Mouse (Mus musculus) neural tube, embryonic 11.5 days (tissue): ENCODE measurements around the gene Cacna1e. TPM values are rescaled to one million over a fixed set of nuclear protein-coding genes. Genes with fewer than 3 reads are reported as not detected.

Experiments used
- ATAC-seq: fragments of 200-750 bp; cut with Nextera tagmentation; 2 replicates; pipeline ENCODE4 v1.8.0; 2017; ENCODE audit warnings: moderate number of reproducible peaks, mild to moderate bottlenecking, moderate TSS enrichment, moderate library complexity; ENCODE audit not compliant: insufficient read depth, low FRiP score, low TSS enrichment
- DNase-seq: peaks from one replicate; pipeline ENCODE4 v3.0.0-alpha.2; 2015; ENCODE audit warnings: low spot score
- H3K27ac ChIP-seq: fragments of 300-500 bp; sonication (generic); 2 replicates; pipeline ENCODE4 v1.5.1; 2014; ENCODE audit warnings: low read depth, mild to moderate bottlenecking, low read length
- H3K27me3 ChIP-seq: fragments of 300-500 bp; sonication (generic); 2 replicates; pipeline ENCODE4 v1.6.1; 2014; ENCODE audit warnings: mild to moderate bottlenecking, low read length, mixed read lengths; ENCODE audit not compliant: control insufficient read depth, insufficient read depth
- H3K36me3 ChIP-seq: fragments of 300-500 bp; sonication (generic); 2 replicates; pipeline ENCODE4 v1.6.1; 2014; ENCODE audit warnings: mild to moderate bottlenecking, low read length, moderate library complexity, mixed read lengths; ENCODE audit not compliant: control insufficient read depth, insufficient read depth
- H3K4me1 ChIP-seq: fragments of 300-500 bp; sonication (generic); 2 replicates; pipeline ENCODE4 v1.6.1; 2014; ENCODE audit warnings: low read length, mixed read lengths; ENCODE audit not compliant: control insufficient read depth, insufficient read depth
- H3K4me2 ChIP-seq: fragments of 300-500 bp; sonication (generic); 2 replicates; pipeline ENCODE4 v1.6.1; 2014; ENCODE audit warnings: low read depth, mild to moderate bottlenecking, moderate library complexity
- H3K4me3 ChIP-seq: fragments of 300-500 bp; sonication (generic); 2 replicates; pipeline ENCODE4 v1.5.1; 2014; ENCODE audit warnings: low read depth, low read length
- H3K9ac ChIP-seq: fragments of 300-500 bp; sonication (generic); 2 replicates; pipeline ENCODE4 v1.6.1; 2014; ENCODE audit warnings: mild to moderate bottlenecking, low read length
- H3K9me3 ChIP-seq: fragments of 300-500 bp; sonication (generic); 2 replicates; pipeline ENCODE4 v1.6.1; 2016; ENCODE audit warnings: low read length; ENCODE audit not compliant: control insufficient read depth
- WGBS: fragments of 180-500 bp; shearing (Covaris S2); extraction: QIAGEN DNeasy Blood & Tissue Kit; methylation state at CpG from one replicate; pipeline ENCODE4 v1.1.7; 2014; 5-methylcytosine and 5-hydroxymethylcytosine counted together
- polyA plus RNA-seq: library from polyadenylated mRNA; unstranded; fragments of >200 nt; fragmentation: Nextera tagmentation; extraction: Ambion mirVana; gene quantifications from 2 replicates; pipeline ENCODE4 v1.2.1, GENCODE M21; 2014

The Cacna1e gene
- polyA plus RNA-seq, 1 experiment from 2014 or later: 2.8 TPM

DNA sequence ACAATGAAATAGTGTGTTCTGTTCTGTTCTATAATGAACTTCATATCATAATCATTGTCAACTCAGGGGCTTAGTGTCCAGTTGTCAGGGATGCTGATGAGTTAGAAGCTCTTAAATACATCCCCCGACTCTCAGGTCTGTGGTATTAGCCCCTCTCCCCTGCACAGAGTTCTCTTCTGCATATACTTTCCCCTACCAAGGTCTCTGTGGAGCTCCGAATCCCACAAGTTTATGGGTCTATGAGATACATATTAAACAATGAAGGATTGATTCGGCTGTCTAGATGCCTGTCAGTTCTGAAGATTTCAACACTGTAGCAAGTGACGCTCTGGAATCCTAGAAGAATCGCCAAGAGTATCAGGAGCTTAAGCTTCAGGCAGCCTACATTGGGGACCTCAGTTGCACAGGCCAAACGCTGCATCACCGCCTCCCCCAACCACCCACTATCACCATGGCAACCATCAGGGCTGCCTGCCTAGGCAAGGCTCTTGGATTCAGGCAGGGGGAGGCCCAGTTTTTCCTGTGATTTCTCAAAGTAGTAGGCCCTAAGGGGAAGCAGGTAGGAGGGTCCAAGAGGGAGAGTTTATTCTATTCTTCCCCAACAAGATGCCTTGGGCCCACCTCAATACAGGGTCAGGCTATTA, 223.0 kb downstream of the Cacna1e start:
- H3K9ac ChIP-seq: no peak overlapping the region
- H3K4me2 ChIP-seq: no peak overlapping the region
- H3K36me3 ChIP-seq: no peaks in the 10 kb centered on the region
- H3K9me3 ChIP-seq: no peaks in the 10 kb centered on the region
- no peaks in the 10 kb centered on the region; the same call in 1 of the 2 replicates for H3K4me1 ChIP-seq
- 58% methylated on average over 7 of the region's 7 CpGs for WGBS
- DNase-seq: peak; percentile 31
- no peak overlapping the region for H3K27ac ChIP-seq
- H3K27me3 ChIP-seq: no peaks in the 10 kb centered on the region
- peak; percentile 55; the same call in 1 of the 2 replicates for ATAC-seq
- no peak overlapping the region for H3K4me3 ChIP-seq

DNA sequence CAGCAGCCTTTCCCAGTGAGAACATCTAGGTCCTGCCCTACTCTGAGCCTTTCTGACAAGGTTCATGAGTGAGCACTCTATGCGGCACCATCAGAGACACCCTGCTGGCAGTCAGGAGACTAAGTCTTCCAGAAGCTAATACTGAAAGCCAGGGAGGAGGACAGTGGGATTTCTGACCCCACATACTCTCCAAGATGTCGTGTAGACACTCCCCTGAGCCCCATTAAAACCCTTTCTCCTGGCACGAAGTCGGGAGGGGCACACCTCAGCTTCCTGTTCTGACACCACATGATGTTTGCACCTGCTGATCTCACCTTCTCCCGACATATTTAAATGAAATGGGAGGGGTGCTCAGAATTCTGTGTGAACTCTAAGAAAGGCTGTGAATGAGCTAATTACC, 226.9 kb downstream of the Cacna1e start:
- DNase-seq (no peak), ATAC-seq (no peak)
- H3K9ac ChIP-seq: no peak overlapping the region
- H3K4me2 ChIP-seq: no peak overlapping the region
- H3K27me3 ChIP-seq: no peaks in the 10 kb centered on the region
- no peak overlapping the region for H3K4me3 ChIP-seq
- 63% methylated on average over 5 of the region's 5 CpGs for WGBS
- H3K9me3 ChIP-seq: no peaks in the 10 kb centered on the region
- no peaks in the 10 kb centered on the region for H3K36me3 ChIP-seq
- no peak overlapping the region for H3K27ac ChIP-seq
- no peaks in the 10 kb centered on the region; the same call in 1 of the 2 replicates for H3K4me1 ChIP-seq

- no peak for ATAC-seq
- H3K4me3 ChIP-seq: no peak overlapping the region
- H3K27me3 ChIP-seq: no peaks in the 10 kb centered on the region
- H3K36me3 ChIP-seq: no peaks in the 10 kb centered on the region
- no peak for DNase-seq
- H3K4me2 ChIP-seq: no peak overlapping the region
- H3K9ac ChIP-seq: no peak overlapping the region
- H3K9me3 ChIP-seq: no peaks in the 10 kb centered on the region
- no peaks in the 10 kb centered on the region for H3K4me1 ChIP-seq
- 68% methylated on average over 2 of the region's 2 CpGs for WGBS
- H3K27ac ChIP-seq: no peak overlapping the region
Observed at GRCm38 (mm10) chr1:154653951-154654350, 230.3 kb downstream of the Cacna1e start.

- Histone ChIP-seq H3K4me3 (no peak overlapping the region), H3K27me3 (no peaks in the 10 kb centered on the region), H3K36me3 (no peaks in the 10 kb centered on the region), H3K4me2 (no peak overlapping the region), H3K9me3 (no peaks in the 10 kb centered on the region), H3K27ac (no peak overlapping the region), H3K4me1 (no peaks in the 10 kb centered on the region), H3K9ac (no peak overlapping the region)
- DNase-seq: no peak
- 89% methylated on average over 6 of the region's 6 CpGs for WGBS
- no peak for ATAC-seq
Observed at GRCm38 (mm10) chr1:154646156-154646950, 237.9 kb downstream of the Cacna1e start.

GRCm38 (mm10) chr1:154637821-154638220, 246.5 kb downstream of the Cacna1e start:
- H3K9ac ChIP-seq: no peak overlapping the region
- H3K27ac ChIP-seq: no peak overlapping the region
- no peaks in the 10 kb centered on the region for H3K9me3 ChIP-seq
- WGBS: 79% methylated on average over 4 of the region's 4 CpGs
- DNase-seq (no peak), ATAC-seq (no peak)
- no peak overlapping the region for H3K4me3 ChIP-seq
- no peaks in the 10 kb centered on the region for H3K36me3 ChIP-seq
- H3K4me1 ChIP-seq: no peaks in the 10 kb centered on the region
- no peaks in the 10 kb centered on the region for H3K27me3 ChIP-seq
- H3K4me2 ChIP-seq: no peak overlapping the region

DNA sequence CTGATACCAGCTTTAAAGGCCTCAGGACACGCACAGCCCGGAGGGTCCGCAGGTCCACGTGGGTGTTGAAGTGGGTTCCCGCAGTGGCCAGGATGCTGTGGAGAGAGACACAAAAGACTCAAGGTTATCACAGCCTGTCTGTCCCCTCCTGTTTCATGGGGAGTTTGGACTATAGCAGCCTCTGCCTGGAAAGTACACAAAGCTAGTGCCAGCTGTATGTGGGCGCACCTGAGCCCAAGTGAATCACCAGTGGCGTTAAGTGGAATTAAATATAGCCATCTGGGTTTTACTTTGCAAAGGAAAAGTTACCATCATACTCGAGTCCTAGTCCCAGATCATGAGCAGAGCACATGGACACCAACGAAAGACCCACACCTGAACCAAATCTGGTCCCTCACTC, 248.5 kb downstream of the Cacna1e start:
- no peak for DNase-seq
- H3K27ac ChIP-seq: no peak overlapping the region
- H3K4me1 ChIP-seq: no peaks in the 10 kb centered on the region
- H3K27me3 ChIP-seq: no peaks in the 10 kb centered on the region
- no peak overlapping the region for H3K4me2 ChIP-seq
- H3K9ac ChIP-seq: no peak overlapping the region
- no peaks in the 10 kb centered on the region for H3K36me3 ChIP-seq
- 92% methylated on average over 9 of the region's 9 CpGs for WGBS
- ATAC-seq: no peak
- no peak overlapping the region for H3K4me3 ChIP-seq
- H3K9me3 ChIP-seq: no peaks in the 10 kb centered on the region

DNA sequence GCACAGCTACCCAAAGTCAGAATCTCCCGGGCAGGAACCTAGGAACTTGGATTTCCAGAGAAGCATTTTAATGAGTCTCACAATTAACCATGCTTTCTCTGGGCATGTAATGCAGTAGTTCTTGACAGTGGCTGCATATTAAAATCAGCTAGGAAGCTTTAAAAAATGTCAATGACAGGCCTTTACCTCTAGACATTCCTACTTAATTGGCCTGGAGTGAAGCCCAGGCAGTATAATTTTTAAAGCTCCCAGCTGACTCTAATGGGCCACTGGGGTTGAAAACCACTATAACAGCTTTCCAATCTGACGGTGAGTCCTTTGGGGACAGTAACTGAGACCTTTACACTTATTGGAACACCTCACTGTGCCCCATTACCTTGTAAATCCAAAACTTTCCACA, 251.4 kb downstream of the Cacna1e start:
- WGBS: 76% methylated on average over 2 of the region's 2 CpGs
- H3K4me1 ChIP-seq: no peaks in the 10 kb centered on the region
- no peak for DNase-seq
- H3K27me3 ChIP-seq: no peaks in the 10 kb centered on the region
- no peak overlapping the region for H3K4me2 ChIP-seq
- H3K9me3 ChIP-seq: no peaks in the 10 kb centered on the region
- H3K36me3 ChIP-seq: no peaks in the 10 kb centered on the region
- H3K27ac ChIP-seq: no peak overlapping the region
- H3K9ac ChIP-seq: no peak overlapping the region
- no peak for ATAC-seq
- H3K4me3 ChIP-seq: no peak overlapping the region

DNA sequence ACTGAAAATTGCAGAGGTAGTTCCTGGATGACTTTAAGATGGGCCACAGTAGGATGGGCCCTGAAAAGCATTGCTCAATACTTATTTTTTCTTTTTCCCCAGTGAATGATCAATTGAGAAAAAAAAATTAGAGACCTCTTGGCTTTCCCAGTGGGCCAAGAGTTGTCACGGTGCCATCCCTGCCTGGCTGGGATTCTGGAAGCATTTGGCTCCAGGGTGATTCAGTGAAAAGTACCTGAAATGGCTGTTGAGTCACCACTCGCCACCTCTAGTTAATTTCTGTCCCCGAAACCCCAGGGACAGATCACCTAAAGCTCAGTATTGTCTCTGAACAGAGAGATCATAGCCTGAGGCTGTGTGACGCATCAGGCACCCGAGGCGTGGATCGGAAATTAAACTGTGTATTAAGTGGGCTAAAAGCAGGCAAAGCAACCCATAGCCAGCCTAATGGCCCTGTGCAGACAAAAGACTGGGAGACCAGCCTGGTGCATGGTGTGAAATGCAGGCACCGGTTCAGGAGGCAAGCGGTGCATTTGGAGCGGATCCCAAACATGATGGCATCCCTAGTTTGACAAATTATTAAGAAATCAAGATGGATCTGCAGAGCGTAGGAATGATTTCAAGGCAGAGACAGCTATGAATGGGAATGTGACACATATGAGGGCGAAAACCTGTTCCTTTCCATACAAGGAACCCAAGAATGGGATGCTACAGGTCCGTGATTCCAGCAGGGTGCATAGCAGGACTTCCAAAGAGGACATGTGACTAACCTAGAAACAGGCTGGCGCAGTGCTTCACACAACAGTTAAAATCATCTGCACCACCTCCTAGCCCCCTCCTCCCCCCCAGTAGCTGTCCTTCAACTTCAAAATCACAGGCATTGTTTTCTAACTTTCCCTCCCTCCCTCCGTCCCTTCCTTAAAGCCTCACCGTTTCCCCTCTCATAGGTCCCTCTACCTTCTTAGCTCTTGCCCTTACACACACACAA, 261.3 kb downstream of the Cacna1e start:
- Histone ChIP-seq H3K9me3 (no peaks in the 10 kb centered on the region), H3K9ac (no peak overlapping the region), H3K4me3 (no peak overlapping the region), H3K27ac (no peak overlapping the region), H3K27me3 (no peaks in the 10 kb centered on the region), H3K4me1 (no peaks in the 10 kb centered on the region), H3K4me2 (no peak overlapping the region), H3K36me3 (no peaks in the 10 kb centered on the region)
- no peak for ATAC-seq
- DNase-seq: no peak
- 86% methylated on average over 16 of the region's 16 CpGs for WGBS
